Mouse (Mus musculus): ENCODE measurements around the gene Rbm24. TPM values are rescaled to one million over a fixed set of nuclear protein-coding genes. Genes with fewer than 3 reads are reported as not detected.

The Rbm24 gene
- total RNA-seq (2014; fragmentation: Nextera tagmentation) (not detected in 2 replicates), total RNA-seq (2017) (not detected in 2 replicates)

DNA sequence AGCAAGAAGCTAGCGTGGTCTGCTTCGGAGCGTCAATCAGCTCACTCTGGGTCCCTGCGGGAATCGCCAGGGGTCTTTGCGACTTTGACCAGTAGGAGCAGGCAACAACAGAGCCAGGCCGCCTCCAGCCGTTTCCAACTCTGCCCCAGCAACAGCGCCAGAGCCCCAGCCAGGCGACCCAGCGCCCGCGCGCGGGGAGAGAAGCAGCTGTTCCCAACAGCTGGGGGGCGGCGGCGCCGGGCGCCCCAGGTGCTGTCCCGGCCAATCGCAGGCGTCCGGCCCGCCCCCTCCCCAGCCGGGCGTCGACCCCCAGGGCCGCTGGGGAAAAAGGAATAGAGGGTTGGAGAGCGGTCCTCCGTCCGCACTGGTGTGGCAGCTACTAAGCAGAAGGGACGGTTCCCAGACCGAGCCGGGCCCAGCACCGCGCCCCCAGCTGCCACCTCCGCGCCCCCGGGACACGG, at the start of gene Rbm24:
Gene Rbm24, plus strand, starts transcription at position 294 of the 461 bp plus-strand sequence.
- ATAC-seq (replicated peaks; ENCODE audit: low FRiP score, low TSS enrichment, poor library complexity, severe bottlenecking): no peak

DNA sequence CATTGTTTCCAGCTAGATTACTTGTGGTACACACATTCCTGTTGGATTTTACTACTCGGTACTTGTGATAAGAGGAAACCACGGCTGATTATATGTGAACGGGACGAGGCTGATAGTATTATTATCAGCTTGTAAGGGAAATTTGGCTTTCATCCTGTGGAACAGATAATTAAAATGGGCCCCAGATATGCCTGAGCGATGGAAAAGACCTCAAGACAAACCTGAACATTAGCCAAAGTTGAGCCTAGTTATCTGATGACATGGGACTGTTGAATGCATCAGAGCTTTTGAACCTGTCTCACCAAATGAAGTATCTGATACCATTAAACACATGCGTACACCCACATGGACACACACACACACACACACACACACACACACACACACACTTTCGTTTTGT, 45.4 kb upstream of the Rbm24 start:
- ATAC-seq (replicated peaks; ENCODE audit: low FRiP score, low TSS enrichment, poor library complexity, severe bottlenecking): 0 out of 2 replicates have a peak, but pooled peaks have one; percentile 34

DNA sequence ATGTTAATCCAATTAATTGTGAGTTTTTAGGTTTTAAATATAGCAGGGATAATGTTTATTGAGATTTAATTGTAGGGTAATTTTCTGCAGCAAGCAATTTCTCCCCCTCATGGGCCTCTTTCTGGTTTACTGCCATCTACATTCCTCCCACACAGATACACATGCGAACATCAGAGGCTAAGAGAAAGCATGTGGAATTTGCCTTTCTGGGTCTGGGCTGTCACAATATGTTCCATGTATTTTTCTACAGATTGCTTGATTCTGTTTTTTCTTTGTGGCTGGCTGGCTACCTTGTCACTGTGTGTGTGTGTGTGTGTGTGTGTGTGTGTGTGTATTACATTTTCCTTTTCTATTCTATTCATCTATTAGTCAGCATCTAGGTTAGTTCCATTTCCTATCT, 42.9 kb upstream of the Rbm24 start:
- ATAC-seq (replicated peaks; ENCODE audit: low FRiP score, low TSS enrichment, poor library complexity, severe bottlenecking): no peak

DNA sequence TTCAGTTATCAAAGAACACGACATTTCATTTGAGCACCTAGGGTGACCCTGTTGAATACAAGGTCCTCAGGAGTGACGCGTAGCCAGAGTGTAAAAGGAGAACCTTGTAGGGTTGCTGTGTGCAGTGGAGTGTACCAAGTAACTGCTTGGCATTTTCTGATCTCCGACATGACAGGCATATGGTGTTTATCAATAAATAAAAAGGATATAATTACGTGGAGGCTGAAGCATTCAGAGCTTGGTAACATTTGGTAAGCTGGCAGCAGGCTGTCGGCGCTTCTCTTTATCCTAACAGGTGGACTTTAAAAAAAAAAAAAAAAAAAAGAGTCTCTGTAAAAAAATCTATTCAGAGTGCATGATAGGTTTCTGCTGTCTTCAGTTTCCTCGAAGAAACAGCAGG, 30.8 kb upstream of the Rbm24 start:
- ATAC-seq (replicated peaks; ENCODE audit: low FRiP score, low TSS enrichment, poor library complexity, severe bottlenecking): no peak

DNA sequence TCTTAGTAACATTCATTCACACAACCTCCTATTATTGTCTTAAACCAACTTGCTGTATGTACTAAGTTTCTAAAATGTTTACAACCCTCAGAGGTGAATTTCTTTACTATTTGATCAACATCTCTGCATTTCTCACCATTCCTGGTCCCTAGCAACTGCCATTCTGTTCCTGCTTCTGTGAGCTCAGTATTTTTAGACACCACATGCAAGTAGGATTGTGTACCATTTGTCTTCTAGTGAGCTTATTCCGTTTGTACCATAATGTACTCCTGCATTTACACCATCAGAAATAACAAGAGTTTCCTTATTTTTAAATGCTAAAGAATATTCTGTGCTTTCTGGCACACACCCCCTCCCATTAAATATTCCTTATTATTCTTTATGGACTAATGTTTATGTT, 26.6 kb upstream of the Rbm24 start:
- no peak for ATAC-seq (replicated peaks; ENCODE audit: low FRiP score, low TSS enrichment, poor library complexity, severe bottlenecking)

DNA sequence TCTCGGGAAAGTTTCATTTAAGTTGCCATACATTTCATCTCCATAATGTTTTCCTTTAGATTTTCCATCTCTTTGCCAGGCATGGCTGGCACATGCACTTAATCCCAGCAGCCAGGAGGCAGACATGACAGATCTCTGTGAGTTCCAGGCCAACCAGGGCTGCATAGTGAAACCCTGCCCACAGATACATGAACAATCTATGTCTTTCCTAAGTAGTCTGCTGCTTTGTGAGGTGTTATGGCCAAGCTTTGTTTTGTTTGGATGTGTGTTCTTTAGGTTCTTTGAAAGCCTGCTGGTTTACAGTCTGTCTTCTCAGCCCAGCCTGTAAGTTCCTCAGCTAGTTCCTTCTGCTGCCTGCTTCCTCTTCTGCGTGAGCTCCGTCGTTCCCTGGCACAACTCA, 25.3 kb upstream of the Rbm24 start:
- ATAC-seq (replicated peaks; ENCODE audit: low FRiP score, low TSS enrichment, poor library complexity, severe bottlenecking): no peak

DNA sequence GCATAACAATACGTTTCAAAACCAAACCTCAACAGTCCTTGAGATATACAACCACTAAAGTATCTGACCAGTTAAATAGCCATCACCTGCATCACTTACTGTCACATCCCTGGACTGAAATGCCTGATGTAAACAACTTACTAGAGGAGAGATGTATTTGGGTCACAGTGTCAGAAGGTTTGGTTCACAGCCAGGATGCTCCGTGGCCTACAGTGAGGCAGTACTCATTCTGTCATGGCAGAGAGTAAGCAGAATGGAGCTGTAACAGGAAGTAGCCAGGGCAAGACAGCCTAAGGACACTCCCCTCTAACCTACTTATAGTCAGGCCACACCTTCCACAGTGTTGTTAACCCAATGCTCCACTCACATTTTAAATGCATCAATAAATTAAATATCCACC, 24.3 kb upstream of the Rbm24 start:
- ATAC-seq (replicated peaks; ENCODE audit: low FRiP score, low TSS enrichment, poor library complexity, severe bottlenecking): no peak

DNA sequence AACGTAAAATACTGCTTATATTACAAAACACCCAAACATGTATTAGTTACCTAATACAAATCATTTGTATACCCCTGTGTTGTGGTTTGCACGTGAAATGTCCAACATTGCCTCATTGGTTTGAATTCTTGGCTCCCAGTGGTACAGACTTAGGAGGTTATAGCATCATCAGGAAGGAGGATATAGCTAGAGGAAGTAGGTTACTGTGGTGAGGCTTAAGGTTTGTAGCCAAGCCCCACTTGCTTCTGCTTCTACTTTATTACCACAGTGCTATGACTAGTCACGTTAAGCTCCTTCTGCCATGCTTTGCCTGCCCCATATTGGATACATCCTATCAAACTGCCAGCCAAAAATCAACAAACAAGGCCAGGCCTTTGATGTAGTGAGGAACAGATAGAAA, 21.0 kb upstream of the Rbm24 start:
- no peak for ATAC-seq (replicated peaks; ENCODE audit: low FRiP score, low TSS enrichment, poor library complexity, severe bottlenecking)

DNA sequence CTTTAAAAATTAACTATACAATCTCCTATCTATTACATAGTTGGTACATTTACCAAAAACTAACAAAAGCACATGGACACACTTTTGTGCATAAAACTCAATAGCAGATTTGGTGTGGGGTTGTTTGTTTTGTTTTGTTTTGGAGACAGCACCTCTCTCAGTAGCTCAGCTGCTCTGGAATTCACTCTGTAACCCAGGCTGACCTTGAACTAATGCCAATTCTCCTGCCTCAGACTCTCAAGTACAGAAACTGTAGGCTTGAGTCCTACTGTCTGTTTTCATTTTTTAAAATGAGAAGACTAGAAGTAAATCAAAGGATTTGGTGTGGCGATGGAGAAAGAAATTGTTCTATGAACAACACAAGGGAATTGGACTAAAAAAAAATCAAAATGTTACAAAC, 11.1 kb upstream of the Rbm24 start:
- no peak for ATAC-seq (replicated peaks; ENCODE audit: low FRiP score, low TSS enrichment, poor library complexity, severe bottlenecking)

DNA sequence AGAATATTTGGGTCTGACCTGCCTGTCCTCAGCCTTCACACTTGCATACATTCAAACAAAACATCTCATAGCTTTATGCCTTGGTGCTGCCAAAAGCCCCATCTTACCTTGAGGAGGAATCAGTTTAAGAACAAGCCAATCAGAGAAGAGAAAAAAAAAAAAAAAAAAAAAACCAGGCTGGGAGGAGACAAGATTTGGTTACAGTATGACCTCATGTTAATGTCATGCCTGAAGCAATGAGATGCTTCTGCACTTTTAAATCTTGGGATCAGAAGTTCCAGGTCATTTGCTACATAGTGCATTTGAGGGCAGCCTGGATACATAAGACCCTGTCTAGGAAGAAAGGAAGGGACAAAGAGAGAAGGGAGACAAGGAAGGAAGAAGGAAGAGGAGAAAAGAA, 6.0 kb upstream of the Rbm24 start:
- no peak for ATAC-seq (replicated peaks; ENCODE audit: low FRiP score, low TSS enrichment, poor library complexity, severe bottlenecking)

DNA sequence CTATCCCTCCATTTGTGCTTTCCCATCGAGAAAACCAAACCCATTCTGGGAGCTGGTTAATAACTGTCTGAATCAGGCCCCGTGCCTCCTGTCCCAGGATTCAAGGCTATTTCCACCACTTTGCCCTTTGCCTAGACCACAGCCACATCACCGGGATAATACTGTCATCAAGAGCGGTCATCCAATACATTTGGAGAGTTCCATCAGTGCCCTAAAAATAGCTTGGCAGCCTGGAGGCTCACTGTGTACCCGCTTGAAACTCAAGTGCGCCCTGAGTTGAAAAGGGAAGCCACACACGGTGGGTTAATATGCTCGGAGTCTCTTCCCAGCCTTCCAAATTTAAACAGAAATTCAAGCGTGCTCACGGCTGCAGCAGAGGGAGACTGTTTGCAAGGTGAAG, 4.6 kb upstream of the Rbm24 start:
- no peak for ATAC-seq (replicated peaks; ENCODE audit: low FRiP score, low TSS enrichment, poor library complexity, severe bottlenecking)

DNA sequence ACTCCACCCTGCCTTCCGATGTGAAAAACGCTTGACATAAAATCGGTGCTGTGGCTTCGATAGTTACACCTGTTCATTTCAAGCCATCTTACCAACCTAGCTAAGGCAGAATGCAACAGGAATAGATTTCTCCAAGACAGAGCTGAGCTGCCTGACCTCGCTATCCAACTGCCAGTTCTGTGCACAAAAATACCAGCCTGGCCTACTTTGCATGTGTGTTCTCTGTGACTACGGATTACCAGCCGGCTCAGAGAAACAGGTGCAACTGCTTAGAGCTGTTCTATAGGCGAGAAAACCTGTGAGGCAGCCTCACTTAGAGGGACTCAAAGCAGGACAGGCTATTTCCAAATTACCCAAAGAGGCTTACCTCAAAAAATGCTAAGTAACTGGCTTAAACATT, 4.2 kb upstream of the Rbm24 start:
- ATAC-seq (replicated peaks; ENCODE audit: low FRiP score, low TSS enrichment, poor library complexity, severe bottlenecking): no peak

DNA sequence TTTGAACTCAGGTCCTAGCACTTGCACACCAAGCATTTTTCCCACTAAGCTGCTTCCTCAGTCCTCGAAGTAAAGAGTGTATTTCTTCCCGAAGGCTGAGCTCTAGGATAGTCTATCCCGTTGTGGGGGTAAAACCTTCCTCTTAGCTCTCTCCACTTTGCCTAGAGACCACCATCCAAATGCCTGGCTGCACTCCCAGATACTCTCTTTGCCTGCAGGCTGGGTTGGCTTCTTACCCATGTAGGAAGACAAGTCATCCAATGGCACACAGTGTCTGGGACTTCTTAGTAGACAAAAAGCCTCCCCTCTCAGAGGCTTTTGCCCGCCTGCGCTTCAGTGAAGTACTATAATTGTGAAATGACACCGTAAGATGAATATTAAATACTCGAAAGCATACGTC, 2.2 kb upstream of the Rbm24 start:
- no peak for ATAC-seq (replicated peaks; ENCODE audit: low FRiP score, low TSS enrichment, poor library complexity, severe bottlenecking)

DNA sequence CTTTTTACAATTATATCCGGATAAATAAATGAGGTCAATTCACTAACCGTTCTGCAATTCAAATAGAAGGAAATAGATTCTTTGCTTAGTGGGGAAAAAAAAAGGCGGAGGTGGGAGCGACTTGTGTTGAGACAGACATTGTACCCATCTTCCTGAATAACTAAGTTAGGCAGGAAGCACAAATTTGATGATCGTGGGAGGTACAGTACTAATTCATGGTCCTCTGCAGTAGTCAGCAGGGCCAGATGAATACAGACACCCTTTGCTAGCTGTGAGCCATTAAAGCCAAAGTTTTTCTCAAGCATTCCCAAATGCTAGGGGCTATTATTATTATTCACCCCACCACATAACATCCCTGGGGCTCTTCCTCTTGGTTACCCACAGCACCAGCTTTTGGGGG, 640 bp upstream of the Rbm24 start:
- no peak for ATAC-seq (replicated peaks; ENCODE audit: low FRiP score, low TSS enrichment, poor library complexity, severe bottlenecking)

DNA sequence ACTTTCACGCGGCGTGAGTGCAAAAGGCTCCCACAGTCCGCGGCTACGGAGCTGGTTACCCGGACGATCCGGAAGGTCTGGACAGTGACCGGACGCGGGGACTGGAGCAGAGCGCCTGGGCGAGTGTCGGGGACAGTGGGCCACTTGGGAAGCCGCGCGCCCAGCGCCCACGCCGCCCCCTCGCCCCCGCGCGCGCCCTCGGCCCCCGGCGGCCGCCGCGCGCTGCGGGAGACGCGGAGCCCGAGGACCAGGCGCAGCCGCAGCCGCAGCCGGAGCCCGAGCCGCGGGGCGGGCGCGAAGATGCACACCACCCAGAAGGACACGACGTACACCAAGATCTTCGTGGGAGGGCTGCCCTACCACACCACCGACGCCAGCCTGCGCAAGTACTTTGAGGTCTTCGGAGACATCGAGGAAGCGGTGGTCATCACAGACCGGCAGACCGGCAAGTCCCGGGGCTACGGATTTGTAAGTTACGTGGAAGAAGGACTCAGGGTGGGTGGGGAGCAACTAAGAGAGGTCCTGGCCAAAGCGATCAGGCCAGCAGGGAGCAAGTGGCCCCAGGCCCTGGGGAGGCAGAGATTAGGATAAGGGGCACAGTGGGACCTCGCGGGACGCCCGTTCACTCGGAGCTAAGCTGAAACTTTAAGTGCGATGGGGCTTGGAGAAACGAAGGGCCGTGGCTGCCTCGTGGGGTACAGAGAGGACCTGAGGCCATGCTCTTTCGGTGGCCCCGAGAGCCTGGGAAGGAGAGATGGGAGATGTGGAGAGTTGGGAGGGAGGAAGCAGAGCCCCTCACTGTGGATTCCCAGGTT, 704 bp downstream of the Rbm24 start:
- ATAC-seq (replicated peaks; ENCODE audit: low FRiP score, low TSS enrichment, poor library complexity, severe bottlenecking): no peak

DNA sequence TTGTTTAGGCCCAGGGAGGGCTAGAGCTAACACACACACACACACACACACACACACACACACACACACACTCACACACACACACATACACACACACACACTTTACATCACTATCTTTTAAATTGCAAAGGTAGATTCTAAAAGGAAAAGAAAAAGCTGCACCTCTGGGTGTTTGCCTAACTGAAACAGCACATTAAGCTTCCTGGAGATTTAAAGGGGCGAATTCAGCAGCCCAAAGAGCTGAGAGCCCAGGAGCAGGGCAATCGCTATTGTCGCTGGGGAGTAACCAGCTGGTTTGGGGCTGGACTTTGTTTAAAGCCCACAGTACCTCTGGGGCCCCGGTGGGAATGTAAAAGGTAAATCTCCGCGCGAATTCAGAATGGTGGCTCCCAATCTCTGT, 1.4 kb downstream of the Rbm24 start:
- ATAC-seq (replicated peaks; ENCODE audit: low FRiP score, low TSS enrichment, poor library complexity, severe bottlenecking): no peak

DNA sequence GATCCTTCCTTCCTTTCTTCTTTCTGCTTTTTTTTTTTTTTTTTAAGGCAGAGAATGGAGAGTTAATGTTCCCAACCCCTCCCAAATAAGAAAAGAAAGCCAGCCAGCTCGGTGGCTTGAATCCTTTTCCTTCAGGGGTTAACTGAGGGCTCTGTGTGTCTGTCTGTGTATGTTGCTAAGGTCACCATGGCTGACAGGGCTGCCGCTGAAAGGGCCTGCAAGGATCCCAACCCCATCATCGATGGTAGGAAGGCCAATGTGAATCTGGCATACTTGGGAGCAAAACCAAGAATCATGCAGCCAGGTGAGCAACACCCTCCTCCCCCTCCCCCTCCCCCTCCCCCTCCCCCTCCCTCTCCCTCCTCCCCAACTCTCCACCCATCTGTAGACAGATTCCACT, 1.9 kb downstream of the Rbm24 start:
- ATAC-seq (replicated peaks; ENCODE audit: low FRiP score, low TSS enrichment, poor library complexity, severe bottlenecking): no peak

DNA sequence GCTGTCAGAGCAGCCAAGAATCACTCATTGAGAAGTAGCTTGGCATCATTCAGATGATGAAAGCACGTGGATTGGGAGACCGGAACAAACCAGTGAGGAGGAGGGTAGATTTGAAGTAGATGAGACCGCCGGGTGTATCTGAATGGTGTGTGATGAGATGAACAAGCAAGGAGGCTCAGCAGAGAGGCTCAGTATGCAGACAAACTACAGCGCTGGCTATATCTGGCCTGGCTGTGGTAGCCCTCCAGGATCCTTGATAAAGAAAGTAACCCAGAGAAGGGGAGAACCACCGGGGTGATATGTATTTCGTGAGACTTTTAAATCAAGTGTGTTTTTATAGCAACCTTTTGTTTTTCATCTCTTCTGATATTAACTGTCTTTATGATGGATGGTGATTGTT, 5.6 kb downstream of the Rbm24 start:
- no peak for ATAC-seq (replicated peaks; ENCODE audit: low FRiP score, low TSS enrichment, poor library complexity, severe bottlenecking)

DNA sequence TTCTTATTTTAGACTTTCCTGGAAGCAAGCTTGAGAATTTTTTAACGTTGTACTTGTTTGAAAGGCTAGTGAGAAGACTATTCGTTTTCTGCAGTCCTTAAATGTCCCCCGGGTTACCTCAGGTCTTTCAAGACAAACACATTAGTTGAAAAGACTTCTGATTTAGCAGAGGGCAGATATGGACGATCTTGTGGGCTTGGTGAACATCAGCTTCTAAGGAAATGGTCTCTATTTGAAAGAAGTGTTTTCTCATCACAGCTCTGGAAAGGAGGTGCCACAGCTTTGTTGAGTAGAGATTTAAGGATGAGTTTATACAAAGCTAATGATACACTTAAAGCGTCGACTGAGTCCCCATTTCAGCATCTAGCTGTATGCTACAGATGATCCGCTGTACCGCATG, 6.1 kb downstream of the Rbm24 start:
- ATAC-seq (replicated peaks; ENCODE audit: low FRiP score, low TSS enrichment, poor library complexity, severe bottlenecking): no peak

DNA sequence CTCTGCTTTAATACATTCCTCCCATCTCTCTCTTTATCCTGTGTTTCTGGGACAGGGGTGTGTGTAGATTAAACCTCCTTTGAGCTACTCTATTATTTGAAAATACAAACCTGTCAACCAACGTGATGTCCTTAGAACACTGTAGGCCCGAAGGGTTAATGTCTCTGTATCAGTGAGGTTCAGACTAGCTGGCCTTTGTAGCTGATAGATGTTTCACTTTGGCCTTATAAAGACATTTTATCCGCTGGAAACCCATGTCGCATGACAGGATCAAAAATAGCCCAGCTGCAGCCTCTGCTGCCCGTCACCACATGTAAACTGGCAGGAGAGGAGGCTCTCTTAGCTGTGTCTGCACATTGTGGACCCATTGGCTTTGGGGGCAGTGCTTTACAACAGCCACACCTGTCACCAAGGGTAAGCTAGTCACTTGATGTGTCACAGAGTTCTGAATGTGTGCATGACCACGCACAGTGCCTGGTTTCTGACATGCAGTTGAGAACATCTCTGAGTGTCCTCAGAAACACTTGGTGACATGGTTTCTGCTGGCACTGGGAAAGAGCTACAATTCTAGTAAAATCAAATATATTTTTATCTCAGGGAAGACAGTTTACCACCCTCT, 8.5 kb downstream of the Rbm24 start:
- ATAC-seq (replicated peaks; ENCODE audit: low FRiP score, low TSS enrichment, poor library complexity, severe bottlenecking): no peak

DNA sequence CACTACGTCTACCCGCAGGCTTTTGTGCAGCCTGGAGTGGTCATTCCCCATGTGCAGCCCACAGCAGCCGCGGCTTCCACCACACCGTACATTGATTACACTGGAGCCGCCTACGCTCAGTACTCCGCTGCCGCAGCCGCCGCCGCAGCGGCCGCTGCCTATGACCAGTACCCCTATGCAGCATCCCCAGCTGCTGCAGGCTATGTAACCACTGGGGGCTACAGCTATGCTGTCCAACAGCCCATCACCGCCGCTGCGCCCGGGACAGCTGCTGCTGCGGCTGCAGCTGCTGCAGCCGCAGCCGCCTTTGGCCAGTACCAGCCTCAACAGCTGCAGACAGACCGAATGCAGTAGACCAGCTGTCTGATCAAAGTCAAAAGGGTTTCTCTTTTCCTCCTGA, 10.7 kb downstream of the Rbm24 start:
- ATAC-seq (replicated peaks; ENCODE audit: low FRiP score, low TSS enrichment, poor library complexity, severe bottlenecking): no peak

Measured in megakaryocyte-erythroid progenitor cell, adult 5-6 weeks (primary cell).